Mouse (Mus musculus) intestine, postnatal 0 days (tissue): ENCODE results near the gene Sf3b2. TPM values are rescaled to one million over a fixed set of nuclear protein-coding genes. Genes with fewer than 3 reads are reported as not detected.

ENCODE experiments used
- ATAC-seq: fragments of 200-750 bp; cut with Nextera tagmentation; 2 replicates; pipeline ENCODE4 v1.8.0; 2017; ENCODE audit warnings: mild to moderate bottlenecking, moderate TSS enrichment, moderate library complexity
- H3K27ac ChIP-seq: fragments of 300-500 bp; sonication (generic); 2 replicates; pipeline ENCODE4 v1.5.1; 2014; ENCODE audit warnings: mild to moderate bottlenecking, low read depth, low read length, moderate library complexity
- H3K27me3 ChIP-seq: fragments of 300-500 bp; sonication (generic); replicated peaks from 2 replicates; pipeline ENCODE4 v1.6.1; 2014; ENCODE audit warnings: low read length, mixed read lengths; ENCODE audit not compliant: control insufficient read depth, insufficient read depth
- H3K36me3 ChIP-seq: fragments of 300-500 bp; sonication (generic); 2 replicates; pipeline ENCODE4 v1.6.1; 2014; ENCODE audit warnings: mild to moderate bottlenecking, moderate library complexity; ENCODE audit not compliant: control insufficient read depth, insufficient read depth
- H3K4me1 ChIP-seq: fragments of 300-500 bp; sonication (generic); replicated peaks from 2 replicates; pipeline ENCODE4 v1.6.1; 2014; ENCODE audit warnings: antibody characterized with exemption, low read length, mixed read lengths; ENCODE audit not compliant: control insufficient read depth, insufficient read depth
- H3K4me2 ChIP-seq: fragments of 300-500 bp; sonication (generic); replicated peaks from 2 replicates; pipeline ENCODE4 v1.6.1; 2014; ENCODE audit warnings: low read depth, mild to moderate bottlenecking, moderate library complexity
- H3K4me3 ChIP-seq: fragments of 300-500 bp; sonication (generic); 2 replicates; pipeline ENCODE4 v1.5.1; 2014; ENCODE audit warnings: low read depth, low read length
- H3K9ac ChIP-seq: fragments of 300-500 bp; sonication (generic); 2 replicates; pipeline ENCODE4 v1.6.1; 2014; ENCODE audit warnings: mild to moderate bottlenecking, low read depth, low read length
- H3K9me3 ChIP-seq: fragments of 300-500 bp; sonication (generic); 2 replicates; pipeline ENCODE4 v1.6.1; 2016; ENCODE audit warnings: mixed run types; ENCODE audit not compliant: control insufficient read depth
- CTCF ChIP-seq: sonication (generic); IDR thresholded peaks from 2 replicates; pipeline ENCODE4 v1.5.1; 2016; ENCODE audit warnings: low read depth, mild to moderate bottlenecking, control low read depth, antibody characterized with exemption, moderate library complexity
- whole genome bisulfite sequencing: fragments of 180-500 bp; shearing (Covaris S2); extraction: QIAGEN DNeasy Blood & Tissue Kit; methylation state at CpG from one replicate; pipeline ENCODE4 v1.1.7; 2014; 5-methylcytosine and 5-hydroxymethylcytosine counted together
- polyA plus RNA-seq: library from polyadenylated mRNA; unstranded; fragments of >200 nt; fragmentation: Nextera tagmentation; extraction: Ambion mirVana; gene quantifications from 2 replicates; pipeline ENCODE4 v1.2.1, GENCODE M21; 2015

Sf3b2 gene
- 160 and 172 TPM in 2 replicates for polyA plus RNA-seq

DNA sequence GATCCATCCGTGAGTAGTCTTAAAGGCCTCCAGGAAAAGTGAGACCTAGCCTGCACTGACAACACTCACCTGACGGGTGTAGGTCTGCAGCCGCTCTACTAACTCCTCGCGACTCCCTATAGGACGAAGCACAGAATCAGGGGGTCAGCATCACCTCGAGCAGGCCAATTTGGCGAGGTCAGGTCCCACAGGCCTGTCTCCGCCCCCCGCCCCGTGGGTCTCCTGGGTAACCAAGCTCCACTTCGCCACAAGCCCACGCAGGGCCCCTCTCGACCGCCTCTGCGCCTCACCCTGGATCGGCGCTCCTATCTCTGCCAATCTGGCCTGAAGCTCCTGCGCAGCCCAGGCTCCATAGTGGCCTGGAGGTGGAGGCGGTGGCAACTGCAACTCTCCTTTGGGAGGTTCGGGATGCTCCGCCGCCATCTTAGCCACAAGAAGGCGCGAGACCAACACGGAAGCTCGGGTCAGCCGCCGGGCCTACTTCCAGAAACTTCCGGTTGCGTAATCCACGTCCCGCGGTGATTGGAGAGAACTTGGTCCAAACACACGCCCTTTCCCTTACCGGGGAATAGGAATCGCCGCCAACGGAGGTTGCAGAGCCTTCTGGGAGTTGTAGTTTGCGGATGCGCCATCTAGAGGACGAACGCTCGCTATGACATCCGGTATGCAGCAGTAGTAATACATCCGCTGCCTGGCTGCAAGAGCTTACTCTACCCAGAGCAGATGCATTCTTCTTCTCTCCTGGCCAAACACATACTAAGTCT, at the start of gene Sf3b2:
TSS of gene Sf3b2 (minus strand) at position 484 of the 764 bp plus-strand sequence.
- H3K9ac ChIP-seq: peak within 1 kb of the TSS; percentile 63
- peaks cover 5% of the 10 kb centered on the region; the same call in 1 of the 2 replicates for H3K4me1 ChIP-seq
- ATAC-seq: peak; percentile 98
- WGBS: under 1% methylated on average over 46 of the region's 46 CpGs
- H3K27ac ChIP-seq: peak within 1 kb of the TSS; percentile 72
- H3K4me3 ChIP-seq: peak within 1 kb of the TSS; percentile 97
- no peaks in the 10 kb centered on the region for H3K27me3 ChIP-seq
- peaks cover 28% of the 10 kb centered on the region for H3K36me3 ChIP-seq
- H3K9me3 ChIP-seq: no peaks in the 10 kb centered on the region
- peak within 1 kb of the TSS; percentile 85 for H3K4me2 ChIP-seq
- TF ChIP-seq CTCF: peak; percentile 91

DNA sequence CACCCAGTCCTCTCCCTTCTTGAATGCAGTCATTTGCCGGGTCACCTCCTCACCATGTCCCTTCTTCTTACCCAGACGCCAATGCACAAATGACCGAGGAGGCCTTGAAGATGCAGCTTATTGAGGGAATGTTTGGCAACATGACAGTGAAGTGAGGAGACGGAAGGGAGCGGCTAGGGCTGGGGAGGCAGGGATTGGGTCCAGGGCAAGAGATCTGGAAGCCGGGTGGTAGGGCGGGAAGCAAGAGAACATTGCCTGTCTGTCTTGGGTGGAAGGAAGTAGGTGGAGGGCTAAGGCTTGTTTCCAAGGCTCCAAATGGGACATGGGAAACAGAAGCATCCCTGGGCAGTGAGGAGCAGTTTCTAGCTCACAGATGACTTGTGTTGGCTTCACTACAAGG, 46.1 kb upstream of the Sf3b2 start:
- WGBS: 89% methylated on average over 7 of the region's 7 CpGs
- no peaks in the 10 kb centered on the region for H3K36me3 ChIP-seq
- no peak for ATAC-seq
- no peak overlapping the region for H3K4me2 ChIP-seq
- H3K9ac ChIP-seq: no peak overlapping the region
- no peaks in the 10 kb centered on the region for H3K27me3 ChIP-seq
- no peak for TF ChIP-seq CTCF
- H3K27ac ChIP-seq: no peak overlapping the region
- no peaks in the 10 kb centered on the region for H3K9me3 ChIP-seq
- no peaks in the 10 kb centered on the region for H3K4me1 ChIP-seq
- no peak overlapping the region for H3K4me3 ChIP-seq

DNA sequence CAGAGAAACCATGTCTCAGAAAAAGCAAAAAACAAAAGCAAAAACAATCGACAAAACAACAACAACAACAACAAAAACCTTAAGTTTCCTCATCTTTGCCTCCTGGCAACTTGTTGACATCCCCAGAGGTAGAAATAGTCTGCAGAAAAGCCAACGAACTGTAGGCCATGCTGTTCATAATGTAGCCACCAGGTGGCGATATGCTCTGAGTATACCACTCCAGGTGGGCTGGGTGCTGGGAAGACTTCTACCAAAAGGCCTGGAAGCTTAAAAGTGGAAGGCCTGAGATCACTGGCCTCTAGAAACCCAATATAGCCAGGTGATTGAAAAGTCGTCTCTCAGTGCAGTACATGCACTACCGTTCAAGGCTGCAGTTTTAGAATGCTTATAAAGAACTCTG, 42.7 kb upstream of the Sf3b2 start:
- Histone ChIP-seq H3K4me3 (no peak overlapping the region), H3K27me3 (no peaks in the 10 kb centered on the region), H3K27ac (no peak overlapping the region), H3K9me3 (no peaks in the 10 kb centered on the region), H3K4me1 (no peaks in the 10 kb centered on the region), H3K9ac (no peak overlapping the region), H3K36me3 (no peaks in the 10 kb centered on the region), H3K4me2 (no peak overlapping the region)
- peak; percentile 92 for TF ChIP-seq CTCF
- WGBS: 18% methylated on average over 5 of the region's 5 CpGs
- ATAC-seq: no peak

DNA sequence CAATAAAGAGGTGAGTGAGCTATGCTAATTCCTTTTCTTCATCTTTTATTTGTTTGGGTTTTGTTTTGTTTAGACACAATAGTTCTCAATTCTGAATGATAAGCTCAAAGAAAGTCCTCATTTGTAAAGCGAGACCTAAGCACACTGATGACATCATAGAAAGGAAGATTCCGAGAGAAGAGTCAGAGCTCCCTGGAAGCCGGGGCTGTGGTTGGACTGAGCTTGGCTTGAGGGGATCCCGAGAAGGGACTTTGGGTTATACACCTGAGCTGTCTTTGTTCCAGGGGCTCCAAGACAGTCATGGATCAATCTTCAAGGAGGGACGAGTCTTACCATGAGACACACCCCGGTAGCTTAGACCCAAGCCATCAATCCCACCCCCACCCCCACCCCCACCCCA, 40.2 kb upstream of the Sf3b2 start, which contains the start of gene Catsper1:
TSS of gene Catsper1 (plus strand) at position 301 of the 400 bp plus-strand sequence.
- 93% methylated on average over 6 of the region's 6 CpGs for WGBS
- Histone ChIP-seq H3K9me3 (no peaks in the 10 kb centered on the region), H3K27me3 (no peaks in the 10 kb centered on the region)

DNA sequence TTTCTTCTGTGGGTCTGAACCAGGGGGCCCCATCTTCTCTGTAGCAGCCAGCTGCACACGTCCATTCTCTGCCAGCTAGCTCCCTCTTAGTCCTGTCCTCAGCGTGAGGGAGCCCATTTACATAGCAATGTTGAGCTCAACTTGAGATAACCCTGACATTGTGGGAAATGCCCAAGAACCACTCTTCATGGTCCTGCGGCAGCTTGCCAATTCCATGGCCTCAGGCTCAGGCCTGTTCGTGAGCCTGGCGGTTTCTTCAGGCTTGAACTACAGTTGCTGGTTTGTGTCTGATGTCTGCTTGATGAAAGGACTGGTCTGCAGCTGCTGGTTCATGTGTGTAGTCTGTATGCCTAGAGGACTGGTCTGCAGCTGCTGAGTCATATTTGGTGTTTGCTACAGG, 39.5 kb upstream of the Sf3b2 start:
- ATAC-seq: no peak
- TF ChIP-seq CTCF: no peak
- Histone ChIP-seq H3K36me3 (no peaks in the 10 kb centered on the region), H3K27me3 (no peaks in the 10 kb centered on the region), H3K9me3 (no peaks in the 10 kb centered on the region), H3K27ac (no peak overlapping the region), H3K4me1 (no peaks in the 10 kb centered on the region), H3K4me3 (no peak overlapping the region), H3K4me2 (no peak overlapping the region), H3K9ac (no peak overlapping the region)
- 83% methylated on average over 5 of the region's 5 CpGs for WGBS

More for the DNA sequence above, 40.2 kb upstream of the Sf3b2 start, which contains the start of gene Catsper1:
- TF ChIP-seq CTCF: no peak
- H3K4me3 ChIP-seq: no peak within 1 kb of the TSS
- H3K4me1 ChIP-seq: no peaks in the 10 kb centered on the region
- H3K36me3 ChIP-seq: no peaks in the 10 kb centered on the region
- H3K9ac ChIP-seq: no peak within 1 kb of the TSS
- no peak within 1 kb of the TSS for H3K4me2 ChIP-seq
- no peak for ATAC-seq
- H3K27ac ChIP-seq: no peak within 1 kb of the TSS

DNA sequence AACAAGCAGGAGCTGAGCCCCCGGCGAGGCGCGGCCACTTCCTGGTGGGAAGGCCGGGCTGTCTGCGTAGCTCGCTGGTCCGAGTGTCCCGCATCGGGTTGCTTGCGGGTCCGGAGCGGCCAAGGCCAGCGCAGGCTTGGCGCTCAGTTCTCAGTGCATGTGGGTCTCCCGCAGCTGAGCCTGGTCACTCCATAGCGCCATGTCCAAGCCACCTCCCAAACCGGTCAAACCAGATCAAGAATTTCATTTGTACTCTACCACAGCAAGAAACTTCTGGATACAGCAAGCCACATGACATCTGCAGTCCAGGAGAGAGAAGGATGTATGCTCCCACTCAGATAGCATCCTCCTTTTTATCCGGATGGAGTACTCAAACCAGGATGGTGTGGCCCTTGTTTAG, 32.7 kb upstream of the Sf3b2 start:
- 58% methylated on average over 19 of the region's 19 CpGs for WGBS
- H3K36me3 ChIP-seq: no peaks in the 10 kb centered on the region
- H3K27ac ChIP-seq: no peak overlapping the region
- H3K9ac ChIP-seq: no peak overlapping the region
- no peaks in the 10 kb centered on the region for H3K9me3 ChIP-seq
- no peaks in the 10 kb centered on the region for H3K4me1 ChIP-seq
- TF ChIP-seq CTCF: no peak
- H3K4me3 ChIP-seq: no peak overlapping the region
- H3K27me3 ChIP-seq: no peaks in the 10 kb centered on the region
- H3K4me2 ChIP-seq: 0 out of 2 replicates have a peak overlapping the region, but pooled peaks have one; percentile 6
- no peak for ATAC-seq
